Mouse (Mus musculus) limb, embryonic 14.5 days (tissue): ENCODE measurements around the gene Zfp683. TPM values are rescaled to one million over a fixed set of nuclear protein-coding genes. Genes with fewer than 3 reads are reported as not detected.

Source experiments
- ATAC-seq: fragments of 200-750 bp; cut with Nextera tagmentation; 2 replicates; pipeline ENCODE4 v1.8.0; 2017; ENCODE audit warnings: low read depth, moderate number of reproducible peaks, moderate TSS enrichment; ENCODE audit not compliant: low FRiP score
- DNase-seq: peaks from one replicate; pipeline ENCODE4 v3.0.0-alpha.2; 2015; ENCODE audit warnings: low spot score
- H3K27ac ChIP-seq: fragments of 300-500 bp; sonication (generic); replicated peaks from 2 replicates; pipeline ENCODE4 v1.5.1; 2014; ENCODE audit warnings: low read depth, mild to moderate bottlenecking, low read length, moderate library complexity, mixed read lengths
- H3K27me3 ChIP-seq: fragments of 300-500 bp; sonication (generic); 2 replicates; pipeline ENCODE4 v1.6.1; 2014; ENCODE audit warnings: low read length, mixed read lengths; ENCODE audit not compliant: control insufficient read depth, insufficient read depth
- H3K36me3 ChIP-seq: fragments of 300-500 bp; sonication (generic); 2 replicates; pipeline ENCODE4 v1.6.1; 2014; ENCODE audit warnings: mild to moderate bottlenecking, low read length, moderate library complexity, mixed read lengths; ENCODE audit not compliant: control insufficient read depth, insufficient read depth
- H3K4me1 ChIP-seq: fragments of 300-500 bp; sonication (generic); 2 replicates; pipeline ENCODE4 v1.6.1; 2014; ENCODE audit warnings: antibody characterized with exemption, low read length, mixed read lengths; ENCODE audit not compliant: control insufficient read depth, insufficient read depth
- H3K4me2 ChIP-seq: fragments of 300-500 bp; sonication (generic); replicated peaks from 2 replicates; pipeline ENCODE4 v1.6.1; 2014; ENCODE audit warnings: low read depth, mild to moderate bottlenecking, low read length, moderate library complexity; ENCODE audit not compliant: severe bottlenecking
- H3K4me3 ChIP-seq: fragments of 300-500 bp; sonication (generic); replicated peaks from 2 replicates; pipeline ENCODE4 v1.5.1; 2014; ENCODE audit warnings: low read length
- H3K9ac ChIP-seq: fragments of 300-500 bp; sonication (generic); 2 replicates; pipeline ENCODE4 v1.6.1; 2014; ENCODE audit warnings: mild to moderate bottlenecking, low read depth, low read length, moderate library complexity; ENCODE audit not compliant: severe bottlenecking
- H3K9me3 ChIP-seq: fragments of 300-500 bp; sonication (generic); 2 replicates; pipeline ENCODE4 v1.6.1; 2016; ENCODE audit warnings: low read length; ENCODE audit not compliant: control insufficient read depth
- POLR2A ChIP-seq: fragments of 200-500 bp; IDR thresholded peaks from 2 replicates; pipeline ENCODE4 v1.8.0; 2012; ENCODE audit warnings: inconsistent platforms, mild to moderate bottlenecking, moderate library complexity, borderline replicate concordance; ENCODE audit not compliant: insufficient read depth, insufficient read length; ENCODE audit errors: extremely low read depth
- WGBS: fragments of 180-500 bp; shearing (Covaris S2); extraction: QIAGEN DNeasy Blood & Tissue Kit; methylation state at CpG from one replicate; pipeline ENCODE4 v1.1.7; 2014; 5-methylcytosine and 5-hydroxymethylcytosine counted together
- polyA plus RNA-seq, 2 experiments: library from polyadenylated mRNA; depleted of rRNA in 1 of 2; stranded (reverse) in 1 of 2; unstranded in 1 of 2; fragments of >200 nt; fragmentation: Nextera tagmentation in 1 of 2; extraction: Ambion mirVana in 1 of 2; gene quantifications; 2 replicates each; pipeline versions ENCODE4 v1.2.1 to v1.2.3; 2012 to 2014

Zfp683 gene
- polyA plus RNA-seq, 2 experiments = 0.04 TPM; not detected in 1

DNA sequence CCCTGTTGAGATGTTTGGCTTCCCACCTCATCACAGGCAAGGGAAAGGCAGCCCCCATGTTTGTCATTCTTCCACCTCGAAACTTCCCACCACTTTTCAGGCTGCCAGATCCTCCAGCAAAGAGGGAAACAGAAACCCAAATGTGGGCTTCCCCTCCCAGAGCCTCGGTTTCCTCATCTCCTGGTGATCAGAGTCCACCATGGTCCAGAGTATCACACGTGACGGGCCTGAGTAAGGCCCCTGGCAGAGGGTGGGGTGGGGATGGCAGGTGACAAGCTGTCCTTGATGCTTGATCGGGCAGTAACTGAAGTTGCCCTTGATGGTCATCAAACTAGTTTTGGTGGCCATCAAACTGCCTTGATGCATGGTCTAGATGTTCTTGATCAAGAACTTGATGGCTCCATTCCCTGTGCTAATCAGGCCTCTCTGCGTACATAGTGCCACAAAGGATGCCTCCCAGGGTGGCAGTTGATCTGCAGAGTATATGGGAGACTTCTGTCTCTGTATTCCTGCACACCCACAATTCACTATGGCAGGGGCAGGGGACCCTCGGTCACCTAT is 40.4 kb downstream of the Zfp683 start:
- no peak for TF ChIP-seq POLR2A

DNA sequence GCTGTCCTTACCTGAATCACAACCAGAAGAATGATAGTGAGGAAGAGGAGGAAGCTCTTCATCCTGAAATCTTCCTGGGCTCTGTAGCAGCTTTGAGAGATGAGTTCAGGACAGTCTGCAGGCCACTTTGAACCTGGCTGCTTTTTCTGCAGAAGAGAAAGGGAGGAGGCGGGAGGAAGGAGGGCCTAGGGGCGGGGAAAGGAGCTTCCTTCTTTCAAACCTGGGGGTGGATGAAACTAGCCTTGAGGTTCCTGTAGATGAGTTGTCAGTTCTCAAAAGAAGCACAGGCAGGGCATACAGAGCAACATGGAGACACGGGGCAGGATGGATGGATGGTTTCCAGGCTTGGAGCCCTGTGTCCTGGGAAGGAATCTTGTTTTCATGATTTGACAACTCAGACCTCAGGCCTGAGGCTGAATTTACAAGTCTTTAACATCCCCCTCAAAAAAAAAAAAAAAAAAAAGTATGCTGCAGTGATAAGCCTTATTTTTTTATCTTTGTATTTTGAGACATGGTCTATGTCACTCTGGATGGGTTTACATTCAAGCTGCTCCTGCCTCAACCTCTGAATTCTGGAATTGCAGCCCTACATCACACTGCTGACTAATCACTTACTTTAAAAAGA is 41.4 kb downstream of the Zfp683 start, which contains the start of gene Cd52:
TSS of gene Cd52 (minus strand) at position 160 of the 625 bp plus-strand sequence.
- WGBS = 56% methylated on average over 3 of the region's 3 CpGs
- Histone ChIP-seq H3K4me2 (no peak within 1 kb of the TSS), H3K36me3 (no peaks in the 10 kb centered on the region), H3K9ac (no peak within 1 kb of the TSS), H3K27me3 (no peaks in the 10 kb centered on the region), H3K4me1 (no peaks in the 10 kb centered on the region), H3K4me3 (no peak within 1 kb of the TSS), H3K9me3 (no peaks in the 10 kb centered on the region), H3K27ac (no peak within 1 kb of the TSS)
- DNase-seq (no peak), ATAC-seq (no peak)
- no peak for TF ChIP-seq POLR2A

More for the DNA sequence above, 40.4 kb downstream of the Zfp683 start:
- Histone ChIP-seq H3K9ac (no peak overlapping the region), H3K4me2 (no peak overlapping the region), H3K27me3 (no peaks in the 10 kb centered on the region), H3K27ac (no peak overlapping the region), H3K9me3 (no peaks in the 10 kb centered on the region), H3K36me3 (no peaks in the 10 kb centered on the region), H3K4me3 (no peak overlapping the region), H3K4me1 (no peaks in the 10 kb centered on the region)
- 78% methylated on average over 7 of the region's 7 CpGs for WGBS
- ATAC-seq (no peak), DNase-seq (no peak)

DNA sequence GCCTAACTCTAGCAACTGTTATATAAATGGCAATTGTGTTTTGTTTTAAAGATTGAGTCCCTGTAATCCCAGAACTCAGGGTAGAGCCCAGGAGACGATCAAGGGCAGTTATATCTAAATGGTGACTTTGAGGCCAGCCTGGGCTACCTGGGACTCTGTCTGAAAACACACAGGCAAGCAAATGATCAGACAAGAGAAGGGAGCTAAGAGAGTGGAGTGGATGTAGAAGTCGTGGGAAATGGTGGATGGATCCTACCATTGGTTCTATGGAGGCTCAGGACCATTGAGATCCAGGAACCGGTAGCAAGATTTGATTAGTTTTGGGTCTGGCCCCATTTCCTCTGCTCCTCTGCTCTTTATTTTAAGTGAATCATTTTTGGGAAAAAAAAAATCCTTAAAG is 42.5 kb downstream of the Zfp683 start:
- 76% methylated on average over 3 of the region's 3 CpGs for WGBS
- Histone ChIP-seq H3K27ac (no peak overlapping the region), H3K4me3 (no peak overlapping the region), H3K9ac (no peak overlapping the region), H3K9me3 (no peaks in the 10 kb centered on the region), H3K4me1 (no peaks in the 10 kb centered on the region), H3K27me3 (no peaks in the 10 kb centered on the region), H3K4me2 (no peak overlapping the region), H3K36me3 (no peaks in the 10 kb centered on the region)
- no peak for TF ChIP-seq POLR2A
- DNase-seq (no peak), ATAC-seq (no peak)

DNA sequence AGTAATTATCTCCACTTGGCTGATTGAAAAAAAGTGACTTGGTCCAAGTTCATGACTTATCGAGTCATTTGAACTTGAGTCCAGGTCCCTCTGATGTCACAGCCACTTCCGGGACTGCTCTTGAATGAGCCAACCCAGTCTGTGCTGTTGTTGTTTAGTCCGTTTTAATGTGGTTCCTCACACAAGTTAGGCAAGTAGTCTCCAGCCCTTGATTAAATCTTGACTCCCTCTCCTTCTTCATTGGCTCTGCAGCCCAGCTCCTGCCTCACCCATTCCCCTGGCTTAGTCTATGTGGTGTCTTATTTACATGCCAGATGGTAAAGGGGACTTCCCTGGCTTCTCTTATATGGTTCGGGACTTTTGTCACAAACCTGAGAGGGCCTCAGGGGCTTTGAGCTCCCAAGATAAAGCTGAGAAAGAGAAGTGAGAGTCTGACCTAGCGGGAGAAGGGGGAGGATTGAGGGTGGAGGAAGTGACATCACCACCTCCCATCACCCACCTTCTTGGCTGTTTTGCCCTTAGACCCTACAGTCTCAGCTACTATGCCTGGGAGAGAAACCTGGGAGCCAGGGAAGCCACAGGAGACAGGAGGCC is 43.5 kb downstream of the Zfp683 start:
- no peak overlapping the region for H3K4me3 ChIP-seq
- ATAC-seq (no peak), DNase-seq (no peak)
- no peak overlapping the region for H3K9ac ChIP-seq
- no peaks in the 10 kb centered on the region for H3K9me3 ChIP-seq
- H3K27me3 ChIP-seq = no peaks in the 10 kb centered on the region
- no peak overlapping the region for H3K27ac ChIP-seq
- 66% methylated on average over 5 of the region's 5 CpGs for WGBS
- TF ChIP-seq POLR2A = no peak
- H3K4me2 ChIP-seq = no peak overlapping the region
- no peaks in the 10 kb centered on the region for H3K4me1 ChIP-seq
- no peaks in the 10 kb centered on the region for H3K36me3 ChIP-seq

DNA sequence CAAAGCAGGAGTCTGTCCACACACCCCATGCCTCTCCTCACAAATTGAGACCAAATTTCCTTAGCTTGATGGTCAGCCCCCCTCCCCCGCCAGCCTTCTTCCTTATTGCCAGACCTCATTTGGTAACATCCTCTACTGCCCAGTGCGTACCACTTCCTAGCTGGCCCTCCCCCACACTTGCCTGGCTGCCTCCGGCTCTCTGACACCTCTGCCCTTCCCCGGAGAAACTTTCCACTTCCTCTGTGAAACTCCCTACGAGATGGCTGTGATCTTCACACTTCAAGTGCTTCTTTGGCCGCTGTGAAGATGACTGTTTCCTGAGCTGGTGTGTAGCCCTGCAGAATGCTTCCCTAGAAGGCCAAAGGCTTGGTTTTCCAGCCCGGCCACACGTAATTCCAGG is 45.0 kb downstream of the Zfp683 start:
- DNase-seq = no peak
- Histone ChIP-seq H3K4me1 (no peaks in the 10 kb centered on the region), H3K4me2 (no peak overlapping the region), H3K4me3 (no peak overlapping the region), H3K27ac (no peak overlapping the region), H3K36me3 (no peaks in the 10 kb centered on the region), H3K9me3 (no peaks in the 10 kb centered on the region), H3K9ac (no peak overlapping the region), H3K27me3 (no peaks in the 10 kb centered on the region)
- WGBS = 39% methylated on average over 8 of the region's 8 CpGs
- TF ChIP-seq POLR2A = no peak
- ATAC-seq = no peak
